Mouse (Mus musculus): ENCODE data around the gene Olfr728. TPM values are rescaled to one million over a fixed set of nuclear protein-coding genes. Genes with fewer than 3 reads are reported as not detected.

Gene Olfr728
- not detected in 2 replicates for total RNA-seq (2012; rRNA removed)

DNA sequence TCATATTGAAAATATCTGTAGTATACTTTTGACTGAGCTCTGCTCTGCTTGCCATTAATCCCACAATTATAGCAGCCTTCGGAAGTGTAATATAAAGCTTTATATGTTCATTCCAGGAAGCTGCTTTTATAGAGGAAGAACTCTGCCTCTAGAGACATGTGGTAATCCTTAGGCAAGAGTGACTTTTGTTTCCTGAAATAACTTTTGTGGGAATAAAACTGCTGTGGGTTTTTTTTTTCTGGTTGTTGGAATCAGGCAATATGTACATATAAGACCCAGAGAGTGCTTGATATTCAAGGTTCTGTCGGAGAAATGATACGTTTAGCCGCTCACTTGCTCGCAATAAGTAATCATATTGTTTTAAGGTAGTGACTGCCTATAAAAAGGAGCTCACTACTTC lies at the start of gene Olfr728:
Gene Olfr728, minus strand, starts transcription at position 101 of the 400 bp plus-strand sequence.
- Histone ChIP-seq H3K4me1 (ENCODE audit: control insufficient read depth in 2 of 2, insufficient read depth in 2 of 2, low read length in 2 of 2, poor library complexity in 1 of 2) (no peaks in the 10 kb centered on the region), H3K9ac (ENCODE audit: insufficient read depth, low read depth, low read length, poor library complexity, severe bottlenecking) (no peak within 1 kb of the TSS), H3K4me3 (ENCODE audit: insufficient read depth in 1 of 2, low read depth in 1 of 2, low read length in 2 of 2, poor library complexity in 1 of 2, severe bottlenecking in 1 of 2) (no peak within 1 kb of the TSS), H3K36me3 (ENCODE audit: control insufficient read depth, insufficient read depth, low read length, poor library complexity, severe bottlenecking) (no peaks in the 10 kb centered on the region), H3K27ac (ENCODE audit: insufficient read depth, low read depth, low read length, poor library complexity, severe bottlenecking) (no peak within 1 kb of the TSS), H3K9me3 (ENCODE audit: control insufficient read depth, insufficient read depth, low read depth, low read length) (no peaks in the 10 kb centered on the region)
- no peak for TF ChIP-seq MAFK (IDR thresholded peaks at IDR 0.05; ENCODE audit: insufficient read depth, low read depth, low read length)
- no peak for TF ChIP-seq HCFC1 (IDR thresholded peaks at IDR 0.05; ENCODE audit: borderline replicate concordance, insufficient read depth, low read length)
- no peak for TF ChIP-seq ZC3H11A (IDR thresholded peaks at IDR 0.05; ENCODE audit: borderline replicate concordance, low read depth, low read length)
- no peak for TF ChIP-seq ZNF384 (IDR thresholded peaks at IDR 0.05; ENCODE audit: low read depth, low read length)
- no peak for TF ChIP-seq CHD2 (IDR thresholded peaks at IDR 0.05; ENCODE audit: low read depth, low read length)
- DNase-seq (ENCODE audit: low read depth, low spot score) = no peak
- in situ Hi-C loops (cut with MboI; ENCODE audit: low sequenced_read_pairs in 2 of 2, unreplicated experiment in 2 of 2) = no loop called here

DNA sequence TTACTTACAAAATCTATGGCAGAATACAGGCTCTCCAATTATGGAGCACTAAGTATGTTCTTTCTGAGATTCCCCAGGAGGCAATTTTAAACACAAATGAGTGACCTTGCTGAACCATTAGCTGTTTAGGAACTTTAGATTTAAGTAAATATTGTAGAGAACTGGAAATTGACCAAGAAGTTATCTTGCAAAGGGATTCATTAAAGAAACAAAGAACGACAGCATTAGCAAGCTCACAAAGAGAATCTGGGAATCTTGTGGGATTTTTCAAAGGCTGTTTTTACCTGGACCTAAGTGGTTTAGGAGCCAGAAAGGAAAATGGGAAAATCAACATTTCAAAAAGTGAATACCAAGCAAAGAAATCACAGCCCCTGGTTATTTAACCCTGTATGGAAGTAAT lies 45.6 kb upstream of the Olfr728 start, which contains the start of gene Olfr730:
Gene Olfr730, minus strand, starts transcription at position 101 of the 400 bp plus-strand sequence.
- no peak for DNase-seq (ENCODE audit: low read depth, low spot score)
- H3K9ac ChIP-seq (ENCODE audit: insufficient read depth, low read depth, low read length, poor library complexity, severe bottlenecking) = no peak within 1 kb of the TSS
- no peaks in the 10 kb centered on the region for H3K36me3 ChIP-seq (ENCODE audit: control insufficient read depth, insufficient read depth, low read length, poor library complexity, severe bottlenecking)
- no peak within 1 kb of the TSS for H3K4me3 ChIP-seq (ENCODE audit: insufficient read depth in 1 of 2, low read depth in 1 of 2, low read length in 2 of 2, poor library complexity in 1 of 2, severe bottlenecking in 1 of 2)
- H3K4me1 ChIP-seq (ENCODE audit: control insufficient read depth in 2 of 2, insufficient read depth in 2 of 2, low read length in 2 of 2, poor library complexity in 1 of 2) = no peaks in the 10 kb centered on the region
- peaks cover 10% of the 10 kb centered on the region for H3K9me3 ChIP-seq (ENCODE audit: control insufficient read depth, insufficient read depth, low read depth, low read length)
- in situ Hi-C loops (cut with MboI; ENCODE audit: low sequenced_read_pairs in 2 of 2, unreplicated experiment in 2 of 2) = no loop called here
- no peak within 1 kb of the TSS for H3K27ac ChIP-seq (ENCODE audit: insufficient read depth, low read depth, low read length, poor library complexity, severe bottlenecking)
- TF ChIP-seq MAFK (IDR thresholded peaks at IDR 0.05; ENCODE audit: insufficient read depth, low read depth, low read length) = no peak
- no peak for TF ChIP-seq CHD2 (IDR thresholded peaks at IDR 0.05; ENCODE audit: low read depth, low read length)
- TF ChIP-seq ZC3H11A (IDR thresholded peaks at IDR 0.05; ENCODE audit: borderline replicate concordance, low read depth, low read length) = no peak
- no peak for TF ChIP-seq HCFC1 (IDR thresholded peaks at IDR 0.05; ENCODE audit: borderline replicate concordance, insufficient read depth, low read length)
- TF ChIP-seq ZNF384 (IDR thresholded peaks at IDR 0.05; ENCODE audit: low read depth, low read length) = no peak

DNA sequence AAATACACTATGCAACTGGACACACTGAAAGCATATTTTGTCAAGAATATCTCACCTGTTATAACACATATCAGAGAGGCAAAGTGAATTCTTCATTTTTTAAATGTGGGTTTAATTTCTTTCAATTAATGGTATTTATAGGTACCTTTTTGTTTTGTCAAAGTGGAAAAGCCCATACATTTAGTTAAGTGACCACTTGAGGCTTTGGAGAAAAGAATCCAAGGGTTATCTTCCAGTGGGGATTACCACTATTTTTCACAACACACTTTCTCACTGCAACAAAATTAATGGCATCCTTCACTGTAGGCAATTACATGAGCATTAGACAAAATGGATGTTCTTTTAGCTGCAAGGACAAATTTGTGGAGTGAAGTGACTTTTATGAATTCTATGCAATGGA lies 10.3 kb upstream of the Olfr728 start, which contains the start of gene Olfr729:
Gene Olfr729, minus strand, starts transcription at position 101 of the 400 bp plus-strand sequence.
- Histone ChIP-seq H3K27ac (ENCODE audit: insufficient read depth, low read depth, low read length, poor library complexity, severe bottlenecking) (no peak within 1 kb of the TSS), H3K9me3 (ENCODE audit: control insufficient read depth, insufficient read depth, low read depth, low read length) (no peaks in the 10 kb centered on the region), H3K4me1 (ENCODE audit: control insufficient read depth in 2 of 2, insufficient read depth in 2 of 2, low read length in 2 of 2, poor library complexity in 1 of 2) (no peaks in the 10 kb centered on the region), H3K4me3 (ENCODE audit: insufficient read depth in 1 of 2, low read depth in 1 of 2, low read length in 2 of 2, poor library complexity in 1 of 2, severe bottlenecking in 1 of 2) (no peak within 1 kb of the TSS), H3K36me3 (ENCODE audit: control insufficient read depth, insufficient read depth, low read length, poor library complexity, severe bottlenecking) (no peaks in the 10 kb centered on the region), H3K9ac (ENCODE audit: insufficient read depth, low read depth, low read length, poor library complexity, severe bottlenecking) (no peak within 1 kb of the TSS)
- TF ChIP-seq HCFC1 (IDR thresholded peaks at IDR 0.05; ENCODE audit: borderline replicate concordance, insufficient read depth, low read length) = no peak
- TF ChIP-seq MAFK (IDR thresholded peaks at IDR 0.05; ENCODE audit: insufficient read depth, low read depth, low read length) = no peak
- DNase-seq (ENCODE audit: low read depth, low spot score) = no peak
- in situ Hi-C loops (cut with MboI; ENCODE audit: low sequenced_read_pairs in 2 of 2, unreplicated experiment in 2 of 2) = no loop called here

DNA sequence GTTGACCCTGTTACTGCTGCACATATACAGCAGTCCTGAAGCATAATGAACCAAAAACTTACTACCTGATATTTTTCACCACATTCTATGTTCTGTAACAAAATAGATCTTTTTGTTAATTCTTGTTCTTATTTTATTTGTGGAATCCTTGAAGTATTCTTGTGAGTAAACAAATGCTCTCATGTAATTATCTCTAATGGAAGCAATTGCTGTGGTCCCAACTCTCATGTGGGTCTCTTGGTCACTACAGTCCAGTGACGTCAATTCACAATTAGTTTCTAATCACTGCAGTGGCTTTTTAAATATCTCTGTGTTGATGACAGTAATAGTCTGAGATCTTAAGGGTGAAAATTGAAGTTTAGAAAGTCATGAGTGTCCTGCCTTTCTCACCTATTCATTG lies 19.6 kb downstream of the Olfr728 start, which contains the start of gene Olfr727:
Gene Olfr727, plus strand, starts transcription at position 301 of the 400 bp plus-strand sequence.
- Histone ChIP-seq H3K9ac (ENCODE audit: insufficient read depth, low read depth, low read length, poor library complexity, severe bottlenecking) (no peak within 1 kb of the TSS), H3K9me3 (ENCODE audit: control insufficient read depth, insufficient read depth, low read depth, low read length) (no peaks in the 10 kb centered on the region), H3K36me3 (ENCODE audit: control insufficient read depth, insufficient read depth, low read length, poor library complexity, severe bottlenecking) (no peaks in the 10 kb centered on the region), H3K4me3 (ENCODE audit: insufficient read depth in 1 of 2, low read depth in 1 of 2, low read length in 2 of 2, poor library complexity in 1 of 2, severe bottlenecking in 1 of 2) (no peak within 1 kb of the TSS), H3K27ac (ENCODE audit: insufficient read depth, low read depth, low read length, poor library complexity, severe bottlenecking) (no peak within 1 kb of the TSS), H3K4me1 (ENCODE audit: control insufficient read depth in 2 of 2, insufficient read depth in 2 of 2, low read length in 2 of 2, poor library complexity in 1 of 2) (no peaks in the 10 kb centered on the region)
- TF ChIP-seq HCFC1 (IDR thresholded peaks at IDR 0.05; ENCODE audit: borderline replicate concordance, insufficient read depth, low read length) (no peak), MAFK (IDR thresholded peaks at IDR 0.05; ENCODE audit: insufficient read depth, low read depth, low read length) (no peak), ZC3H11A (IDR thresholded peaks at IDR 0.05; ENCODE audit: borderline replicate concordance, low read depth, low read length) (no peak), CHD2 (IDR thresholded peaks at IDR 0.05; ENCODE audit: low read depth, low read length) (no peak), ZNF384 (IDR thresholded peaks at IDR 0.05; ENCODE audit: low read depth, low read length) (no peak)
- DNase-seq (ENCODE audit: low read depth, low spot score) = no peak
- in situ Hi-C loops (cut with MboI; ENCODE audit: low sequenced_read_pairs in 2 of 2, unreplicated experiment in 2 of 2) = no loop called here

DNA sequence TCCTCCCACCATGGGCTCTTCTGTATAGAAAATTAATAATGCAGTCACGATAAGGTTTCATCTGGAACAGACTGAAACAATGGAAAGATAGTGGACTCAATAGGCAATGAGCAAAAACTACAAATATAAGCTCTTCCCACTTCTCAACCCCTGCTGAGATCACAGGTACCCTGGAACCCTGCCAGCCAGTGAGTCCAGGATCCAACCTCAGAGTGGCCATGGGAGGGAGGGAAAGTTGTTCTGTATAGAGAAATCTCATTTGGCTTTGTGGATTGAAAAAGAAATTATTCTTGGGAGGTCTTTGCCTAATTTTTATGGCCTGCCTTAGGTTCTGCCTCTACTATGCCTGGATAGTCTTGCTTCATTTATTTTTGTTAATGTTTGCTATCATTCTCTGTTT lies 51.6 kb downstream of the Olfr728 start, which contains the start of gene Olfr726:
Gene Olfr726, minus strand, starts transcription at position 101 of the 400 bp plus-strand sequence.
- Histone ChIP-seq H3K36me3 (ENCODE audit: control insufficient read depth, insufficient read depth, low read length, poor library complexity, severe bottlenecking) (no peaks in the 10 kb centered on the region), H3K4me3 (ENCODE audit: insufficient read depth in 1 of 2, low read depth in 1 of 2, low read length in 2 of 2, poor library complexity in 1 of 2, severe bottlenecking in 1 of 2) (no peak within 1 kb of the TSS), H3K9ac (ENCODE audit: insufficient read depth, low read depth, low read length, poor library complexity, severe bottlenecking) (no peak within 1 kb of the TSS), H3K27ac (ENCODE audit: insufficient read depth, low read depth, low read length, poor library complexity, severe bottlenecking) (no peak within 1 kb of the TSS), H3K4me1 (ENCODE audit: control insufficient read depth in 2 of 2, insufficient read depth in 2 of 2, low read length in 2 of 2, poor library complexity in 1 of 2) (no peaks in the 10 kb centered on the region), H3K9me3 (ENCODE audit: control insufficient read depth, insufficient read depth, low read depth, low read length) (no peaks in the 10 kb centered on the region)
- in situ Hi-C loops (cut with MboI; ENCODE audit: low sequenced_read_pairs in 2 of 2, unreplicated experiment in 2 of 2) = no loop called here
- TF ChIP-seq CHD2 (IDR thresholded peaks at IDR 0.05; ENCODE audit: low read depth, low read length) (no peak), MAFK (IDR thresholded peaks at IDR 0.05; ENCODE audit: insufficient read depth, low read depth, low read length) (no peak), ZC3H11A (IDR thresholded peaks at IDR 0.05; ENCODE audit: borderline replicate concordance, low read depth, low read length) (no peak), HCFC1 (IDR thresholded peaks at IDR 0.05; ENCODE audit: borderline replicate concordance, insufficient read depth, low read length) (no peak), ZNF384 (IDR thresholded peaks at IDR 0.05; ENCODE audit: low read depth, low read length) (no peak)
- no peak for DNase-seq (ENCODE audit: low read depth, low spot score)
